Mouse (Mus musculus) CH12.LX (cell line): Measurements from ENCODE around the gene Ifi206.

Experiments used
- BHLHE40 ChIP-seq: IDR thresholded peaks from 2 replicates; pipeline ENCODE4 v1.6.1; 2011; ENCODE audit warnings: mild to moderate bottlenecking, low read depth, low read length, improper control_type of control experiment
- CHD2 ChIP-seq: IDR thresholded peaks from 2 replicates; pipeline ENCODE4 v1.6.1; 2011; ENCODE audit warnings: low read length, improper control_type of control experiment
- CTCF ChIP-seq, 2 experiments: IDR thresholded peaks in 1 of 2; conservative IDR thresholded peaks in 1 of 2; 2 replicates each; pipeline ENCODE4 v1.5.1; 2011 to 2012; ENCODE audit warnings: low read depth in 2 of 2, low read length in 2 of 2, improper control_type of control experiment in 1 of 2, inconsistent platforms in 1 of 2, mild to moderate bottlenecking in 1 of 2, moderate library complexity in 1 of 2
- E2F4 ChIP-seq: IDR thresholded peaks from 2 replicates; pipeline ENCODE4 v1.6.1; 2011; ENCODE audit warnings: low read depth, low read length, improper control_type of control experiment; ENCODE audit not compliant: insufficient replicate concordance
- ELF1 ChIP-seq: IDR thresholded peaks from 2 replicates; pipeline ENCODE4 v1.6.1; 2014; ENCODE audit warnings: low read depth, mild to moderate bottlenecking, inconsistent platforms, low read length, improper control_type of control experiment
- EP300 ChIP-seq: IDR thresholded peaks from 2 replicates; pipeline ENCODE4 v1.6.1; 2011; ENCODE audit warnings: low read length, improper control_type of control experiment
- MAX ChIP-seq: IDR thresholded peaks from 2 replicates; pipeline ENCODE4 v1.6.1; 2011; ENCODE audit warnings: low read length, improper control_type of control experiment
- MEF2A ChIP-seq: IDR thresholded peaks from 2 replicates; pipeline ENCODE4 v1.6.1; 2014; ENCODE audit warnings: low read depth, mild to moderate bottlenecking, inconsistent platforms, low read length, improper control_type of control experiment, borderline replicate concordance
- MXI1 ChIP-seq: IDR thresholded peaks from 2 replicates; pipeline ENCODE4 v1.6.1; 2011; ENCODE audit warnings: mild to moderate bottlenecking, low read depth, low read length, improper control_type of control experiment
- PAX5 ChIP-seq: IDR thresholded peaks from 2 replicates; pipeline ENCODE4 v1.6.1; 2012; ENCODE audit warnings: low read length, inconsistent platforms, mixed read lengths
- POLR2A ChIP-seq: IDR thresholded peaks from 2 replicates; pipeline ENCODE4 v1.6.1; 2011; ENCODE audit warnings: low read depth, mild to moderate bottlenecking, improper control_type of control experiment, low read length
- RAD21 ChIP-seq: IDR thresholded peaks from 2 replicates; pipeline ENCODE4 v1.6.1; 2011; ENCODE audit warnings: low read depth, mild to moderate bottlenecking, low read length, improper control_type of control experiment, moderate library complexity
- TCF12 ChIP-seq: IDR thresholded peaks from 2 replicates; pipeline ENCODE4 v1.6.1; 2014; ENCODE audit warnings: low read depth, mild to moderate bottlenecking, inconsistent platforms, low read length, improper control_type of control experiment
- UBTF ChIP-seq: IDR thresholded peaks from 2 replicates; pipeline ENCODE4 v1.6.1; 2012; ENCODE audit warnings: low read depth, mild to moderate bottlenecking, inconsistent platforms, low read length, improper control_type of control experiment, moderate library complexity

DNA sequence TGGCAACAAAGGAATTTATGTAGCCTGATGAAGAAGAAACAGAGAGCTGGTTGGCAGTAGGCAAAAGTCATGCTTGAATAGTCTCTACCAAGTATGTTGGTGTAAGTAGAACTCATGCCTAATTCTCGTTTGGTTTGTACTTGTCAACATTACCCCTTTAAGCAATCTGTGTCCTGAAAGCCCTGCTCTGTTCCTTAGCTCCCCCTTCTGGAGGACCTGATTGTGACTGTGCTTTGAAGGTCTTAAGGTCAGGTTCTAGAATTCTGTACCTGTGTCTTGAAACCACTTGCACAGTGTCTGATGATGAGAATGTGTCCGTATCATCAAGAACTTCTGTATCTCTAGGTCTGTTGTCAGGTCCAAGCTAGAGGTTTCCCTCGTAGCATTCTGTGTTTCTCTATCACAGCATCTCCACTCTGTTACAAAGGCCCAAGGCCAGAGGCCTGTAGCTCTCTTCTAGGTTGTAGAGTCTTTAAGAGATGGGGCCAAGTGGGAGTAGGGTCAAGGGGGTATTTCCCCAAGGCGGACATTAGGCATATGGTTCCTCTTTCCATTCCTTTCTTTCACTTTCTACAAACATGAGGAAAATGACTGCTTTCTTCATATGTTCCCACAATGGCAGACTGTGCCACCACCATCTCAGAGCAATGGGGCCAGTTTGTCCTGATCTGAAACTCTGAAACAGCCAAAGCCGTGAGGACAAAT, 60.7 kb downstream of the Ifi206 start:
- TF ChIP-seq UBTF = no peak
- TF ChIP-seq MAX = 0 out of 2 replicates have a peak, but pooled peaks have one; percentile 53
- TF ChIP-seq POLR2A = no peak
- peak; percentile 92 for TF ChIP-seq EP300
- no peak for TF ChIP-seq PAX5
- TF ChIP-seq MEF2A = peak; percentile 56; the same call in 1 of the 2 replicates
- TF ChIP-seq CTCF (conservative IDR thresholded peaks at IDR 0.05 in 1 of 2, IDR thresholded peaks at IDR 0.05 in 1 of 2; ENCODE audit: low read depth in 2 of 2, low read length in 2 of 2) = peak; percentile 40 to 76
- no peak for TF ChIP-seq ELF1
- peak; percentile 60; the same call in 1 of the 2 replicates for TF ChIP-seq CHD2
- no peak for TF ChIP-seq E2F4
- peak; percentile 64 for TF ChIP-seq RAD21
- peak; percentile 34; the same call in 1 of the 2 replicates for TF ChIP-seq BHLHE40
- TF ChIP-seq TCF12 = no peak; the same call in 1 of the 2 replicates
- TF ChIP-seq MXI1 = peak; percentile 46; the same call in 1 of the 2 replicates
